Mouse (Mus musculus) naive thymus-derived CD4-positive, alpha-beta T cell, adult 2 months (primary cell): Measurements from ENCODE around the gene Pbrm1.

Experiments used
- DNase-seq: peaks from one replicate; pipeline ENCODE4 v3.0.0-alpha.2; 2011; ENCODE audit warnings: low read depth

Pbrm1 gene

DNA sequence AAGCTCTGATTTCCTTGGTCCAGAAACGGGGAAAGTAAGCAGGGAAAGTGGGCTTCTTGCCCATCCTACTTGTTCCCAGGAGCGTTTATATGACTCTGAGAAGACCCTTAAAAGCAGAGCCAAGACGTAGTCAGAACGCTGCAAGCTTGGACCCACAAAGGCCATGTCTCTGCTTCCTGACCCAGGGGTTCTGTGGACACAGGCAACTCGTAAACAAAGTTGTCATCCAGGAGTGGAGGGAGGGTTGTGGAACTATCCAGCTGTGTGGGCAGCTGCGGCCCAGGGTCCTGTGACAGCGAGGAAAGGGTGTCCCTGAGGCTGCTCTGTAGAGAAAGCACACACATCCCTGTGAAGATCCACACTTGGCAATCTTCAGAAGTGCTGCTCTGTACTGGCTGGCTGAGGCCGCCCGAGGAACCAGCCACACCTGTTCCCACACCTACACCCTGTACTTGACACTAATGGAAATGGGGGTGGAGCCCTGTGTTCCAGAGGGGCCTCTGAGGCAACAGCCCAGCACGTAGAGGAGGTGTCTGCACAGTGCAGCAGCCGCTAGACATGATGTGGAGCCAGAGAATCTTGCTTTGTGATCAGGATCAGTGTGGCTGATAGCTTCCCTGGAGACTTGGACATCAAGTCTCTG is 114.2 kb downstream of the Pbrm1 start:
- no peak for DNase-seq

DNA sequence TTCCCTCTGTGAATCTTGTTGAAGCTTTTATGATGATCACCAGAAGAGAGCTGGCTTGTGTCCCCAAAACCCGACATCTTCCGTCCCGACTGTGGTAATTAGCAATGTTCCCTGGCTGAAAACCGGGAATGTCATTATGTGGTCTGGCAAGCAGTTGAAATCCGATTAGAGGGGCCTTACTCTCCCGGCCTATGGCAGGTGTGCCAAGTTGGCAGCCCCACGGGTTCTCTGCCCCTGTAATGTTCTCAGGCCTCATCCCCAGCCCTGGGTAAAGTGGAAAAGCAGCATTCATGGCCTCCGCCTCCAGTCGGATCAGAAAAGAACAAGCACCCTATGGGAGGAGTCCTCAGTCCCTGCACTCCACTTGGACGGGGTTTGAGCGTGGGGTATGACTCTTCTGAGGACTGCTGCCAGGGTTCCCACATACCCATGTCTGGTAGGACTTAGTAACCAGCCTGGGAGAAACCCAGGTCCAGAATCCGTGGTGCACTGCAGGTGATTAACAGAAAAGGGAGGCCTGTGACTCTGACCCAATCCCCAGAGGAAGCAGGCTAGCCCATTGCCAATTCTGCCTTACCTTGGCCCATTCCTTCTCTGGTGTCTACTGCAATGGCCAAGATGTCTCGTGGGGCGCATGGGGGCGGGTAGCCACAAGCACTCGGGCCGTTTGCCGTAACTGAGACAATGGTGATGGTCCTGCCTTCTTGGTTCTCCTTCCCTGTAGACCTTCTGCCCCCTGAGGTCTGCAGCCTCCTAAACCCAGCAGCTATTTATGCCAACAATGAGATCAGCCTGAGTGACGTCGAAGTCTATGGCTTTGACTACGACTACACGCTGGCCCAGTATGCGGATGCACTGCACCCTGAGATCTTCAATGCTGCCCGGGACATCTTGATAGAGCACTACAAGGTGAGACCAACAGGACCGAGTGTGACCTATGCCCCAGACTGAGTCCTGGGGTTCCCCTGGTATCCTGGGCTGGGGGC is 115.4 kb downstream of the Pbrm1 start:
- no peak for DNase-seq

DNA sequence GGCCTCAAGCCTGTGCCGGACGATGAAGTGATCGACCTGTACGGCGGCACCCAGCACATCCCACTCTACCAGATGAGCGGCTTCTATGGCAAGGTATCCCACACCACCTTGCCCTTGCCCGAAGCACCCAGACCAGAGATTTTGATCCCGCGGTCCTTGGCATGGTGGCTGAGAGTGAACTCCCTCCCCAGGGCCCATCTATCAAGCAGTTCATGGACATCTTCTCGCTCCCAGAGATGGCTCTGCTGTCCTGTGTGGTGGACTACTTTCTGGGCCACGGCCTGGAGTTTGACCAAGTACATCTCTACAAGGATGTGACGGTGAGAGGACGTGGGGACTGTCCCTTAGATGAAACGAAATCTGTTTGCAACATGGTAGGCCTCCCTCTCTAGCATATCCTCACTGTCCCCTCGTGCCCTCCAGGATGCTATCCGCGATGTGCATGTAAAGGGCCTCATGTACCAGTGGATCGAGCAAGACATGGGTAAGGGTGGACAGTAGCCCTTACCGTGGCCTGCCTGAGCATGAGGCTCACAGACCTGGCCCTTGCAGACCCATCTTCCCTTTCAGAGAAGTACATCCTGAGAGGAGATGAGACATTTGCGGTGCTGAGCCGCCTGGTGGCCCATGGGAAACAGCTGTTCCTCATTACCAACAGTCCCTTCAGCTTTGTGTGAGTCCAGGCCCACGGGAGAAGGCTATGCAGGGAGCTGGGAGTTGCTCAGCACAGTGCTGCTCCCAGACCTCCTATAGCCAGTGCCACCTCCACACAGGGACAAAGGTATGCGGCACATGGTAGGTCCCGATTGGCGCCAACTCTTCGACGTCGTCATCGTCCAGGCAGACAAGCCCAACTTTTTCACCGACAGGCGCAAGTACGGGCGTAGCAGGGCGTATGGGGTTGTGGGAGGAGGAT is 116.8 kb downstream of the Pbrm1 start:
- DNase-seq, result no peak

DNA sequence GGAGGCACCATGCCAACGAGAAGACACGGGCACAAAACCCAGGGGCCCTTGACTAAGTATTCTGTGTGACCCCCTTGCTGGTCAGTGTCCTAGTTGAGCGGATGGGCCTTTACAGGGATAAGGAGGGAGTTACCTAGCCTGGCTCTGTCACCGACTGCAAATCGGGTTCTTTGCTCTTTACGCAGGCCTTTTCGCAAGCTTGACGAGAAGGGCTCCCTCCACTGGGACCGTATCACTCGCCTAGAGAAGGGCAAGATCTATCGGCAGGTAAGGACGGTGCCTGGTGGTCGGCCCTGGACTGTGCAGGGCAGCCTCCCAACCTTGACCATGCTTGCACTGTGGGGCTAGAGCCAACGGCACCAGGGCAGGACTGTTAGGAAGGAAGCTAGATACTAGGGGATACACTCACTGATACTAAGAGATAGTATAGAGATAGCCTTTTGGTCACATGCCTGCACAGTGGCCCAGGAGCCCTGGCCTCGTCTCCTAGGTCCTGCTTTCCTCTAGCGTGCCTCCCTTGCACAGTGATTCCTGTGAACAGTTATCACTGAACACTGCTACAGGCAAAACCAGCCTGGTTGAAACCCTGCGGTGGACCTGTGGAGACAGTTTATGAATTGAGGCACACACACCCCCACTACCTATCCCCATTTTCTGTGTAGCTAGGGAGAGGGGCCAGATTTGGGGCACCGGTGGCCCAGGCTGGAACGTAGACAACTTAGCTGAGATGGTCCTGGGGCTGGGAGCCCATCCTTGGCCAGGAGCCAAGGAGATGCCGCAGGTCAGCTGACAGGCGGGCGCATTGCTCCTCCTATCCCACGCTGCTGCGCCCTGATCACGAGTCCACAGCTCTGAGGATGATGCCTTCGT is 117.7 kb downstream of the Pbrm1 start:
- DNase-seq, result no peak

DNA sequence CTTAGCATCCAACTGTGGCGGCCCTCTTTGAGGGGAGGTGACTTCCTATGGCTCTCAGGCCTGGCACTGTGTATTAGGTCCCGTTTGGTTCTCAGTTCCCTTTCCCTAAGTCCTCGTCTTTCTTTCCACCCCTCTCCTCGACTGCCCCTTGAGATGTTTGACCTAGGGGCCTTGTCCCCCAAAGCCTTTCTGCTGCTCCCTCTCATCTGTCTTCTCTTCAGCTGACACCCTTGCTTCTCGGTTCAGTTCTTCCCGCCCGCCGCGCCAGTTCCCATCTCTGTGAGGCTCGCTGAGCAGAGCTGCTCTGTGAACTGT is 118.3 kb downstream of the Pbrm1 start:
- DNase-seq, result no peak

DNA sequence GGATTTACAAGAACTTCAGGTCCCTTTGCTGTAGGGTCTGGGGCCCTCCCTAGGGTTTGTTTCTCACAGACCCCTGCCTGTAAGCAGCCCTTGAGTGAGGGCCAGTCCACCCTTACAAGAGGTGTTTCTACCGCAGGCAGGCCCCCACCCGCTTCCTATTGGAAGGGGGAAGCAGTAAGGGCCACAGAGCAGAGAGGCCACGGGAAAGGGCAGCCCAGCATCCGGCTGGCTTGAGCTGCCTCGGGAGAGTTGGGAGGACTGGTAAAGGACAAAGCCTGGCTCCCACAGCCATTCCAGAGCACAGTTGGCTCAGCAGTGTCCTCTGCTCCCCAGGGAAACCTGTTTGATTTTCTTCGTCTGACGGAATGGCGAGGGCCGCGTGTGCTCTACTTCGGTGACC is 118.9 kb downstream of the Pbrm1 start:
- no peak for DNase-seq

DNA sequence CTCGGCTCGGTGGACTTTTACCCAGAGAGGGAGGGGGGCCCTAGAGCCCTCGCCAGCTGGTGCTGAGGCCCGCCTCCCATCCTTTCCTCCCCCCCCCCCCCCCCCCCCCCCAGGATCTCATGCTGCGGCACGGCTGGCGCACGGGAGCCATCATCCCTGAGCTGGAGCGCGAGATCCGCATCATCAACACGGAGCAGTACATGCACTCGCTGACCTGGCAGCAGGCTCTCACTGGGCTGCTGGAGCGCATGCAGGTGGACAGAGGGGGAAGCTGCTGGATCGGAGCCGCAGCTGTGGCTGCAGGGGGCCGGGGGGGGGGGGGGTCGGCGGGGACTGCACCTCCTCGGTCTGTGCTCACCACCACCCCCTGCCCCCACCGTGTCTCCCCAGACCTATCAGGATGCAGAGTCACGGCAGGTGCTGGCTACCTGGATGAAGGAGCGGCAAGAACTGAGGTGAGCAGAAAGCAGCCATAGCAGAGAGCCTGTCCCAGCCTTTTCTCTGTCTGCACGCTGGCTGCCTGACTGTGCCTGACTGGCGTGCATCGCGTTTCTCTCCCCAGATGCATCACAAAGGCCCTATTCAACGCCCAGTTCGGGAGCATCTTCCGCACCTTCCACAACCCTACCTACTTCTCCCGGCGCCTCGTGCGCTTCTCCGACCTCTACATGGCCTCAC is 119.4 kb downstream of the Pbrm1 start:
- DNase-seq, result no peak

DNA sequence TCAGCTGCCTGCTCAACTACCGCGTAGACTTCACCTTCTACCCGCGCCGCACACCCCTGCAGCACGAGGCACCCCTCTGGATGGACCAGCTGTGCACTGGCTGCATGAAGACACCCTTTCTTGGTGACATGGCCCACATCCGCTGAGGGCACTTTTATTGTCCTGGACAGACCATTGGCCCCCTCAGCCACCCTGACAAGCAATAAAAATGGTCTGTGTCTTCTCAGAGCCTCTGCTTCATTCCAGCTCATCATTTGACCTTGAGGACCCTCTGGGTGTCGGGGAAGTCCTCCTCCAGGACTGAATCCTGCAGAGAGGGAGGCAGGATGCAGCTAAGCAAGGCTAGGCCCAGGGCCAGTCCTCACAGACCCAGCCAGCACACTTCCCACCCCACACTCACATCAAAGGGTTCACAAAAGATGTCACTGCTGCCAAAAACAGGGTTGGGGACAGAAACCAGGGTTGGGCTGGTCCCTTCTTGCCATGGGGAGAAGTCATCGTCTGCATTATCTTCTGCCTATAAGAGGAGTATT is 120.0 kb downstream of the Pbrm1 start:
- DNase-seq, result no peak

DNA sequence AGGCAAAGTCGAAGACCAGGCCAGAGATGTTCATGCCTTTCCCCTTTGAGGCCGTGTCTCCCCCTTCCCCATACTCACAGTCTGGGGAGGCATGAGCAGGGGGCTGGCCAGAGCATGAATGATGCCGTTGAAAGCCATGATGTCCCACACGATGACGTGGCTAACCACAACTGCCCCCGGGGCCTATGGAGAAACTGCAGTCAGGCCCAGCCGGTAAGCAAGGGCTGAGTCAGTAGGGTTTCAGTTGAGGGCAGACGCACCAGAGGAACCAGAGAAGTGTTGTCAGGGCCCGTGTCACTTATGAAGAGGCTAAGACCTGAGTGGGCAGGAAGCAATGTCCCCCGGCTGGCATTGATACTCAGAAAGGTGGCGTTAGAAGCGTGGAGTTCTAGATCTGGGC is 120.7 kb downstream of the Pbrm1 start:
- DNase-seq, result no peak

DNA sequence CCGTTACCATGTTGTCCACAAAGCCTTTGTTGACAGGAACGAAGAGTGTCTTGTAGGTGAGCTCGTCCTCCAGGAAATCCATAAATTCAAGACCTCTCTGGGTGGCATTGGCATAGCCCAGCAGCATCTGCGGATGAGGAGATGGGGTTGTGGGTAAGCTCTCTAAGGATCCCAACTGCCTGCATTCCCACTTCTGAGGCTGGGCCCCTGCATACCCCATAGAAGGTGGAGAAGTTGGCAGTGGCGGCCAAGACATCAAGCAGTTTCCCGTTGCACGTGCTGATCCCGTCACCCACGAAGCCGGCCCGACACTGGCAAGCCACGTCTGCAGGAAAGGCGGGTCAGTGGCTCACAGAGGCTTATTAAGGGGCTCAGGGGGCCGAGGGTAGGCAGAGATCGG is 121.2 kb downstream of the Pbrm1 start:
- DNase-seq, result no peak

DNA sequence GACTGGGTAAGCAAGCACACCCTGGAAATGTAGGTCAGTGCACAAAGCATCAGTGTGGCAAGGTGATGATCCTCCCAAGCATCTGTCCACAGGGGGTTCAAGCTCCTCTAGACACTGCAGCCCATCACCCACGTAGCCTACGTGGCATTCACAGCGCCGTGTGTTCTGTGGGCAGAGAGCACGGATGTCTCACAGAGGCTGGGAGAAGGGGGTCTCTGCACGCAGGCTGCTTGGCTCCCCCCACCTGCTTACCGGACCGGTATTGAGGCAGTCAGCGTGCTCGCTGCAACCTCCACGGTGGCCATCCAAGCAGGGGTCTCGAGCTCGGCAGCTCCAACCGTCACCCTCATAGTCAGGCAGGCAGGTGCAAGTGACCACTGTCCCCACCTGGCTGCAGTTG is 122.1 kb downstream of the Pbrm1 start:
- DNase-seq, result no peak

DNA sequence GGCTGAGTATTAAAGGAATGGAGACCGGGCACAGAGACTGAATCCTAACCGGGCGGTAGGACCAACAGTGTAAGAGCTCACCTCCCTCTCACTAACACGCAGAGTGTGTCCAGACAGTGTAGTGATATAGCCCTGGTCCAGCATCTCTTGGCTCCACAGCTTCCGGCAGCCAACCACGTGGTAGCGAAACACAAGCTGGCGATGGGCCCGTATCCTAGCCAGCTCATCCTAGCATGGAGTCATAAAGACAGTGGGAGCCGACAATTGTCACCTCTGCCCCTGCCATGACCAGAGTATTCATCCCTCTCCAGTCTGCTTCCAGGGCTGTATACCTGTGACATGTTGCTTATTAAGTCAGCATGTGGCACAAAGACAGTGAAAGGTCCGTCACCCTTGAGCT is 126.8 kb downstream of the Pbrm1 start:
- DNase-seq, result no peak

DNA sequence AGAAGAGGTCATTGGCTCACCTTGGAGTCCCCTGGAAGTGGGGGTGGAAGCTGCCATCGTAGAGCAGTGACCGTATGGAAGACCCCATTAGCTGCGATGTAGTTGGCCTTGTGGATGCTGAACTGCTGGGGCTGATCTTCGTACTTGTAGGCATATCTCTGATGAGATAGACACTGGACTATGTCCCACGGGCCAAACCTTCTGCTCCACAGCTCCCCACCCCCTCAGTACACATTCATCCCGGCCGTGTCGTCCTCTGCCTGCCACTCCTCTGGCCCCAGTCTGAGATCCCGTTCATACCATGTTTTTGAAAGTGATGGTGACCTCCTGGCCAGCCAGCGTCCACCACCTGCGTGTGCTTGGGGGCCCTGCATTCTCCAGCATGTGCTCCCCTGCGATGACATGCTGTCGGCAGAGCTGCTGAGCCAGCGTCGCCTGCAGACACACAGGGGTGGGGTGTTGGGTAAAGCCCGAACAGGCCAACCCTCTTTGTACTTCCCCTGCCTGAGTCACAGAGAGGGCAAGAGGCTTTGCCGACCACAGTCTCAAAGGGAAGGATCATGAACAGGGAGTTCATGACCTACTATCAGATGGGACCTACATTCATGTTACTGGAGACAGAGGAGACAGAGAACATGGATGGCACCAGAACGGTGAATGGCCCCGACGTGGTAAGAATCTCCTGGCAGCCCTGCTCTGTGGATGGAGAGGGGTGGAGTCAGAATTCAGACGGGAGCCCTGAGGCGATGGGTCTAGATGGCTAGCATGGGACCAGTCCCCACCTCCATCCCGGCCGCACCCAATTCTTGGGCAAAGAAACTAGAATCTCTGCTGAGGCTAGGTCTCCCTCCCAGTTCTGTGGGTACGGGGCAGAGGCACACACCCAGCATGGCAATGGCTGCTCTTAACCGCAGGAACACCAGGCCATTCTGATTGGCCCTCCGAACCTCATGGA is 141.5 kb downstream of the Pbrm1 start:
- DNase-seq, result no peak

DNA sequence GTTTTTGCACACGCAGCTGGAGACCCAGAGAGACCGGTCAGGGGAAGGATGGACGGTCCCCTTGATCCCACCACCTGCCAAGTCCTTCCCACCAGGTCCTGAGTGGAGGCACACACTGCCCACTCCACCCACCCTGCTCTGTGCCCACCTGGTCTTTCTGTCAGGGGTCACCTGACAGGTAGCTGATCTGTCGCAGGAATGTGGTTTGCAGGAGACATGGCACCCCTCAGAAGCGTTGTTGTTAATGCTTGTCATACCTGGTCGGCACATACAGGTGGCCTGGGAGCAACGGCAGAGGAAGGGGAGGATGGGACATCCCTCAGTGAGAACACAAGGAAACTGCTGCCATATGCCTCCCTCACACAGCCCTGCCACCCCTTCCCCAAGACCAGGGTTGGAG is 142.3 kb downstream of the Pbrm1 start:
- DNase-seq, result no peak

DNA sequence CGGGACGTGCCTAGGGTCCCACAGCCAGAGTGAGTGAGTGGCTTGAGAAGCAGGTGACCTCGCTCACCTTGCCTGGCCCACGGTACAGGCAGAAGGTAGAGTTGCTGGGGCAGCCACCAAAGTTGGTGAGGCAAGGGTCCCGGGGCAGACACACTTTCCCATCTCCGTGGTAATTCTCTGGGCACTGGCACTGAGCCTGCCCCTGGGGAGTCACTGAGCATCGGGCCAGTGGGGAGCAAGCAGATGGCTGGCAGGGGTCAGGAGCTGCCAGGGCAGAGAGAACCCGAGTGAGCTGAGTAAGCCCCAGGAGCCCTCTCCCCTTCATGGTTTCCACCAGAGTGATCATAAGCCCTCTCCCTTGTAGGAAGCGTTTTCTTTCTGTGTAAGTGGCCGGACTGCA is 142.7 kb downstream of the Pbrm1 start:
- no peak for DNase-seq

DNA sequence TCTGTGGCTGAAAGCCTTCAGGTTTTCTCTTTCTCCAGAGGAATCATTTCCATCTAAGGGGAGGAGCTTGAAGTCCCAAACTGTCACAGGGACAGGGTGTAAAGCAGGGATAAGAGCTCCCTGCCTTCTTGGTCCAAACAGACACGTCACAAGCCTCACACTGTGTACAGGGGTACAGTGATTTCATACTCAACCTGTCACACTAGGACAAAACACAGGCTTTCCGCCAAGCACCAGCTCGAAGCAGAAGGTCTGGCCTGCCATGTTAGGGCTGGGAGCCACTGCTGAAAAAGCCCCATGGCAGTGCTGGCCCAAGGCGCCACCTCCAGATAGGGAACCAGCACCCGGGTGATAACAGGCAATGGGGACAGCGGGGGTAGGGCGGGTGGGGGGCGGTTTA is 145.1 kb downstream of the Pbrm1 start:
- DNase-seq, result no peak

DNA sequence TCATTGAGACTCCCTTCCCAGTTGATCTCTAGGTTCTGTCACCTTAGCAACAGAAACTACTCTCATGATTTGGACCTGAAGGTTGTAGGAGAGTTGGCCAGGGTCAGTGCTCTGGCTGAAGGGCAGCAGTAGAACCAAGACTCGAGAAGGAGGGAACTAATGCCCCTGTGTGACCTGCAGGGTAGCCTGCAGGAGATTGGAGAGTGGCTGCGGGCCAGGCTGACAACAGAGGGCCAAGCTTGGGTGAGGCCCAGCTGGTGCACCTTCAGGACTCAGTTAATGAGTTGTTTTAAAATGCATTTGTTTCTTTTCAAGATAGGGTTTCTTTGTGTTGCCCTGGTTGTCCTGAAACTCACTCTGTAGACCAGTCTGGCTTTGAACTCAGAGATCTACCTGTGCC is 146.1 kb downstream of the Pbrm1 start:
- DNase-seq, result no peak

DNA sequence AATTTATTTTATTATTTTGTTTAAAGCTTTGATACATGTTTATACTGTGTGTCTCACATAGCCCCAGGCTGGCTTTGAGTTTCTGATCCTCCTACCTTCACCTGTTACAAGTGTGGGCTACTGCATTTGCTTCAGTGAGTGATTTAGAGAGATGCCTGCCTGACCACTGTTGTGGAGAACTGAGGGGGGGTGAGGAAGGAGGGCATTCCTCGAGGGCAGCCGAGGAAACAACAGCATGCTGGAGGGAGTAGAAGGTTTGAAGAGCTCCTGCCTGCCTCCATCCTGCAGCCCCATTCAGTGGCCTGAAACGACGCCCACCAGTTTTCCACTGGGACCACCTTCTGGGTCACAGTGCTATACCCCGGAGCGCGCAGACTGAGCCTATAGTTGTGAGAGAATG is 146.5 kb downstream of the Pbrm1 start:
- no peak for DNase-seq

DNA sequence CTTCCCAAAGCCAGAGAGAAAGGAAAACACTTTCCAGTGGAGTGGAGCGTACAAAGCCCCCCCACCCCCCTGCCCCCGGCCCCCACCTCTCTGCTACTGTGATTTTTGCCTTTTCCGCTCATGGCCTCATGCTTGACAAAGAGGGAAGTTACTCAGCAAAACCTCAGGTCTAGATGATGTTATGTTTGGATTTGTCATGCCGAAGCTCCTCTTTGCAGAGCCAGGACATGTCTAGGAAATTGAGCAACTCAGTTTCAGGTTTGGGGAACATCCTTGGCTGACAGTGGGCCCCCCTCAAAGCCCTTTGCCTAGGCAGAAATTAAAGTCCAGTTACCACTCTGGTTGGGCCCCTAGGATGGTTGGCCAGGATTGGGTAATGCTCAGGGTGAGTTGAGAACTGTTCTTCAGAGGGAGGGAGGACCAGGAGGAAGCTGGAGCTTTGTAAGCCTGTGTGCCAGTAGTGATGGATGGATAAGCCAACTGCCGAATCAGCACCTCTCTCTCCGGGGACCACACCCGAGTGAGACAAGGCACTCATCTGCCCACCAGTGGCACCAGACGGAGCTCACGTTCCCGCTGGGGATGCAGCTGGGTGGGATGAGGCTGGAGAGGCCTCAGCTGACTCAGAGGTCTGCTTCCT is 147.2 kb downstream of the Pbrm1 start:
- no peak for DNase-seq
